Mouse (Mus musculus) frontal cortex, adult (tissue): Measurements from ENCODE around the gene Slc9b1.
A peak's percentile ranks its signal among the peaks of the same experiment; 100 is the strongest.

ENCODE experiments used
- ATAC-seq: cut with Nextera tagmentation; 2 replicates; pipeline ENCODE4 v1.9.2; 2017; ENCODE audit warnings: mild to moderate bottlenecking, moderate library complexity, mixed read lengths; ENCODE audit not compliant: low TSS enrichment

The Slc9b1 gene

DNA sequence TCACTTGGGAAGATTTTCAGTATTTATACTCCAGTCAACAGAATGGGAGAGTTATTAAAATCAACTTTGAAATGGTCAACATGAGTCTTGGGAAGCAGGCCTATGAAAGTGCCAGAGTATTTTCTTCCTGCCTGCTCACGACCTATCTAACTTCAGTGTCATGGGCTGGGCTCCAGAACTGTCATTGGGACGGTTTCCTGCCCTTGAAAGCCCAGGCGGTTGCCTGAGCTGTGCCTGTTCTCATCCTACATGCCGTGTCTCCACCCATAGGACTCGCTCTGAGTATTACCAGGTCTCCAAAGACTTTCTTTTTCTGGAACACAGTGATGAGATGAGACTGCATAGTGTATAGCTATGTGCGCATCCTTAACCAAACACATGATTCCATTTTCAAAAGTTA, 45.4 kb downstream of the Slc9b1 start:
- no peak for ATAC-seq

DNA sequence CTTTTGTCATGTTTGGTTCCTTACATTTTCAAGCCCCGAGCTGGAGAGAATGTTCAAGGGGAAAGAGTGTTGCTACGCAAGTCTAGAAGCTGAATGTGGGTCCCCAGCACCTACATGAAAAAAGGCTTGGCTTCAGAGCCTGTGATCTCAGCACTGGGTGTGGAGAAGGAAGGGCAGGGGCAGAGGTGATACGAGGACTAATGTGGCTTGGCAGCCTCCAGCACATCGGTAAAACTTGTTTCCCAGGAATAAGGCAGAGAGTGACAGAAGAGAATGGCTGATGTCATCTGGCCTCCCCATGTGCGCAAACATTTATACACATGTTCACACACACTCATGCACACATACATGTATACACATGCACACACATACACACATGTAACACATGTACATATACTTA, 47.3 kb downstream of the Slc9b1 start:
- no peak for ATAC-seq

DNA sequence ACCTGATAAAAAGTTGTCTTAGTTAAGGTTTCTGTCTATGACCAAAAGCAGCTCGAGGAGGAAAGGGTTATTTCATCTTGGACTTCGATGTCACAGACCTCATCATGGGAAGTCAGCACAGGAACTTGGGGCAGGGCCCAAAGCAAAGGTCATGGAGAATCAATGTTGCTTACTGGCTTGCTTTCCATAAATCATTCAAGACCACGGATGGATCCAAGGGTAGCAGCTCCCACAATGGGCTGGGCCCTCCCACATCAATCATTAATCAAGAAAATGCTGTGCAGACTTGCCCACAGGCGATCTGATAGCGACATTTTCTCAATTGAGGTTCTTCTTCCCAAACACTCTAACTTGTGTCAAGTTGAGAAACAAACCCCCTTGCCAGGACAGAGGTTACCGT, 48.3 kb downstream of the Slc9b1 start:
- ATAC-seq = no peak

DNA sequence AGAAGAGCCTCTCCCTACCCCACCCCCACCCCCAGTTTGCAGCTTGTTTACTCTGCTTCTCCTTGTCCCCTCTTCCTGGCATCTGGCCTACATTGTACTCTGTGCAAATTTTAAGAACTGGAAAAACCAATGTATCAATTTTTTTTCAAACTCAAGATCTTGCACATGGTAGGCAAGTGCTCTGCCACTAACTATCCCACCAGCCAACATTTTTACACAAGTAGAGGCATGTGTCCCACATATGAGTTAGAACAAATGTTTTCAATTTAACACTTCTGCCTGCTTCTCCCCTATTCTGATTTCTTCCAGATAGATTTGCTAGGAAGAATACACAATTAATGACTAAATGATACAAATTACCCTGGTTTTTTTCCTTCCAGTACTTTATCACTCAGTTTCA, 49.3 kb downstream of the Slc9b1 start:
- ATAC-seq = no peak

DNA sequence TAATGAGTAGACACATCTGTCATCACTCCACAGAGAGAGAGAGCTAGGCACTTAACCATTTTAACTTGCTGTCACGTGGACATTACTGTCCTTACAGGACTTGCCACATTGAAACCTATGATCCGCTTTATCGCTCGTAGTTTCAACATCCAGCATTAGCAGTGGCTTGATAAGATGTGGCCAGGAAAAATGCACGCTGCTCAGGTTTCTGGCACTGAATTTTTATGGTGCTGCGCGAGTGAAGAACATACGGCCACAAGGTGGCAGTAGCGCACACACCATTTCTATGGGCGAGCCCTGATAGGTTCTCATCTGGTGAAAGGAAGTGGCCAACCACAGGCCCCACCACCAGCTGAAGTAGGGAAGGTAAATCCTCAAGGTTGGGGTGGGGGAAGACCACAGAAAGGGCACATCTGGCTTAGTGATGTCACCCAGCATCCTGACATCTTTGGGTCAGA, 54.4 kb downstream of the Slc9b1 start:
- ATAC-seq = peak; percentile 91

DNA sequence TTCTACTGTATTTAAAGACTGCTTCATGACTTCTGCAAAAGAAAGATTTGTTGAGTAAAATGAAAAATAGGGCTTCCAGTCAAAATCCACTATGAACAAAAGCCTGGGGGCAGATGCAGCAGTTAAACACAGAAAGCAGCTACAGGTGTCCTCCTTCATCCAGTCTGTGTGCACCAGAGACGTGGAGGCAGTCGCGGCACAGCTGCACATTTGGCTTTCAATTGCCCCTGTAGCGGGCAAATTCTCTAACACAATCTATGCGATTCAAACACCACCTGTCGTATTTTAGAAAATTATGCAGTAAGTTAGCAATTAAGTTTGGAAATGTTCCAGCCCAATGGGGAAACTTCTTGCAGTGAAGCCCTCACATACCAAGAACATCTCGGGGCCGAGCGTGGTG, 55.4 kb downstream of the Slc9b1 start:
- ATAC-seq = peak; percentile 36; the same call in 1 of the 2 replicates

DNA sequence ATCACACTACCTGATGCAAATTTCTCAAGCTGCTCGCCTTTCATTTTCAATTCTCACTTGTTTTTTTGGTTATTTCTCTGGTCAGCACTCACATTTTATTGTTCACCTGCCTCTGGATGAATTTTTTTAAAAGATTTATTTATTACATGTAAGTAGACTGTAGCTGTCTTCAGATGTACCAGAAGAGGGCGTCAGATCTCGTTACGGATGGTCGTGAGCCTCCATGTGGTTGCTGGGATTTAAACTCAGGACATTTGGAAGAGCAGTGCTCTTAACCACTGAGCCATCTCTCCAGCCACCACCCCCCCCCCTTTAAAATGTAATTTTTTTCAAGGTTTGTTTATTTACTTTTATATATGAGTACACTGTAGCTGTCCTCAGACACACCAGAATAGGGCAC, 56.0 kb downstream of the Slc9b1 start:
- ATAC-seq = no peak

DNA sequence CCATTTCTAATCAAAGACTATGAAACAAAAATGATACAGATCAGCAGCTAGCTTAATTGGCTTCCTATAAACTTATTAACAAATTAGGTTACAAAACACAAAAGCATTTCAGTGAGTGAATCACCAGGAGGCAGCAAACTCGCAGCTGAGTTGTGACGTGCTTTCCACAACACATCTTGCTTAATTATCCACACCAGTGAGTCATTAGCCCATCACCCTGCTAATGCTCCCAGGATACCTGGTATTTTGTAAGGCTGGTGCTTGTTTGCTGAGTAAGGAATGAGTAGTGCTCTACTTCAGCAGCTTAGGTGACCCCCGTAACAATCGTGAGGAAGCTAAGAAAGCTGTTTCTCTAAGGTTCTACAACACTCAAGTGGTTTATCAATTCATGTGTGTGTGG, 56.8 kb downstream of the Slc9b1 start:
- ATAC-seq = no peak

DNA sequence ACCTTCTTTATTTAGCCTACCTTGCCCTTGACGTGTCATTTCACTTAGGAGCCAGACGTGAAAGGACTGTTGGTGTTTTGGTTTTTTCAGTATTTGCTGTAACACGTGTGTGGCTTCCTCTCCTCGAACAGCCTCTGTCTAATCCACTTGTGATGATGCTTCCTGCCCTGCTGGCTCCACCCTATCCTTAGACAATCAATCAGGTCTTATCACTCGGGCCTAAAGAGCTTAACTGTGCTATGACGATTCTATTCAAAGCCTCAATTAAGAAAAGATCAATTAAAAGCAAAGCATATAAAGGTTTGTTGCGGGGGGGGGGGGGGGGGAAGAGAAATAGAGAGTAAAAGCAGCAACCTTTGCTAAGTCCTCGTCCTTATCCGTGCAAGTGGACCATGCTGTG, 59.5 kb downstream of the Slc9b1 start:
- no peak for ATAC-seq

DNA sequence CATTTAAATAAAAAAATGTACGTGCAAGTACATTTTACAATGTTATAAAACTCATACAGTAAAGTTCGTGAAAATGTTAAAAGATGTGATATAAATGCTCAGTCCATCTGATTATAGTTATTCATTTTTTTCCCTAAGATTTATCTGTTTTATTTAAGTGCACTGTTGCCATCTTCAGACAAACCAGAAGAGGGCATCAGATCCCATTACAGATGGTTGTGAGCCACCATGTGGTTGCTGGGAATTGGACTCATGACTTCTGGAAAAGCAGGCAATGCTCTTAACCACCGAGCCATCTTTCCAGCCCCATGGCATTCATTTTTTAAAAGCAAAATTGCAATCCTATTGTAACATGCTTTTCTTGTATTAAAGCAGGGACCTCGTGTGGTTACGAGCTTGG, 61.4 kb downstream of the Slc9b1 start:
- no peak for ATAC-seq

DNA sequence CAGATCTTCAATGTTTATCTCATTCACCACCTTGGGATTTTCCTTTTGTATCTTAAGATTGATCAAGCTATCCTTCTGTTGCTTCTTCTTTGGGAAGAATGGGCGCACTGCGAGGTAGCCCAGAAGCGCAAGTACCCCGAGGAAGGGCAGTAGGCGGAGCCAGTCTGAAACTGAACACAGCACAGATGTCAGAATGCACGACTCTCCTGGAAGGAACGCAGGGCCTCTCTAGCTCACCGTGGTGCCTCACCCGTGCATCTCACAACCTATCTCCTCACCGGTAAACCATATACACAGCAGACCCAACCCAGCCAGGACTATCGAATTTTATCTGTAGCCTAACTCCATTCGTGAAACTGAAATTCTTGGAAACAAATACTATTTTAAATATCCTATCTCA, 63.2 kb downstream of the Slc9b1 start:
- no peak for ATAC-seq

DNA sequence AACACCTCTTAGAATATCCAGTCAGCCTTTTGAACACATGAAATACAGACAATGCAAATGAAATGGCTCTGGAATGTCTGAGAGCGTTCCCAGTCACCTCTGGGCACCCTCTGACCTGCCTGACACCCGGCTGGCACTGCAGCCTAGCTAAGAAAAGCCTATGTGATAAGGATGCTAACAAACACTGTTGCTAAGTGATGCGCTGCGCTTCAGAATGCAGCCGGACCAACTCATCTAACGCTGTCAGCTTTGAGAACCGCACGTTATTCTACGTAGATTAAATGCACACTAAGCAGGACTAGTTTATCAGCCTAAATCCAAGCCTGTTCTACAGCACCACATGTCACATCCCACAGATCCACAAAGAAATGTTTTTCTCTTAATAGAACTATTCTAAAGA, 64.0 kb downstream of the Slc9b1 start:
- no peak for ATAC-seq

DNA sequence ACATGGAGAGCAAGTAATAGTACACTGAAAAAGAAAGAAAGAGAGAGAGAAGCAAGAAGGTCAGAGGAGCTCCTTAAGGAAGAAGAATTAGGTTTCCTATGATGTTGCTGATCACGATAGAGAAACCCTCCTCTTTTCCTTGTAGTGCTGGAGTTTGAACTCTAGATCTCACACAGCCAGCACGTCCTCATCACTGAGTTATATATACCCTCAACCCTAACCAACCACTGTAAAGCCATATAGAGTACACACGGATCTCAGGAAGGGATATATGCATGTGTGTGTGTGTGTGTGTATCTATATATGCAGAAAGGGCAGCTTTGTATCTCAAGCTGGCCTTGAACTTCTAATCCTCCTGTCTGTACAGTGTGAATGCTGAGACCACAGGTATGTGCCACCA, 69.4 kb downstream of the Slc9b1 start:
- ATAC-seq = no peak

DNA sequence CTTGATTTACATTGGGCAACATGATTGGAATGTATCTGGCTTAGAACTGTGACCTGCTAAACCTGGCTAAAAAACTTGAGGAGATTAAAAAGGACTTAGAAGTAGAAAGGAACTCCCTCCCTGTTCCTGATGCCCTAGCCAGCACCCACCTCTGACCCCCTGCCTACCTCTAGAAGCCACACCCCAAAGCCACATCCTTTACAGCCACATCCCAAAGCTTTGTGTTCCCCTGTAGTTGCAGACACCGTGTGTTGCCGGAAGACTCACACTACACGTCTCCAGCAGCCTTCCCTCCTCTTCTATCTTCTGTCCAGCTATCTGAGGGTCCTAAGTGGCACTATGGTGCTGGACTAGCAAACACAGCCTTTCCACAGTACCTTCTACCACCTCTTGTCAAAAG, 70.0 kb downstream of the Slc9b1 start:
- ATAC-seq = no peak

DNA sequence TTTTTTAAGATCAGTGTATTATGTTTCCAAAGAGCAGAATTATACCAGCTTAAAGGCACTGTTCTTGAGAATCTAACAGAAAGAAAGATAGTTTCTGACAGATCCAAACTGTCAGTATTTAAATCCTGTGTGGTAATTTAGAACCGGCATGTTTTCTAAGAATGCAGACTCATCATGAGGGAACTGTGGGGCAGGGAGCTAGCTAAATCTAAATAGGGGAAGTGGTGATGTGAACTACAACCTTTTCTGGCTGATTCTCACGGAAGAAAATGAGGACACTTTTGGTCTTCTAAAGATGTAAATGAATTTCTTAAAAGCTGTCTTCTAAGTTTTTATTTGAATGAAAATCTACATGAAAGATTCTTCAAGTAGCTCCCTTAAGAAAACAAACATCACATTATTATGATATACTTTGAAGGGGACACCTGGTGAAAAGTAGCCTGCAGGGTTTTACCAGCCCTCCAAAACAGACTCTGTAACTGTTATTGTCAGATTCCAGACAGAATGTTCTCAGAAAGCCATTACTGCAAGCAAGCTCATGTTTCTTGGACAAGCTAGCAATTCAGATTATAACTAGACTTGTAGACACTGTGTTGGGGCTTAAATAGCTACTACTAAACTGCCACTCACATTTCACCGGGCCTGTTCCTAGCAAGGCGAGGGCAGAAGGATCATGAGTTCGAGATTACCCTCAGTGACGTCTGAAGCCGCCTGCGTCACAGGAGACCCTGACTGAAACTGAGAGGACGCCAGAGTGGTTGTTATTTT, 72.9 kb downstream of the Slc9b1 start:
- no peak for ATAC-seq

DNA sequence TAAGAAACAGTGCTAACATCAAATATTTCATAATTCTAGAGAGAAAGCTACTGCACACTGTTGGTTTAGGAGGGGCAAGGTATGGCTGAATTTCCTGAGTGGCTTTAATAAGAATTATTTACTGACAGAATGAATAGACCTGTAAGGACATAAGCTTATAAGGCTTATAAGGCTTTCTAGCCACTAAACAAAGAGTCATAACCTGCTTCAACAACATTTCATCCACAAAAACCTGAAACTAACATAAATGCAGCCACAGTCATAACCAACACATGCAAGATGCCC, 73.4 kb downstream of the Slc9b1 start:
- ATAC-seq = no peak

DNA sequence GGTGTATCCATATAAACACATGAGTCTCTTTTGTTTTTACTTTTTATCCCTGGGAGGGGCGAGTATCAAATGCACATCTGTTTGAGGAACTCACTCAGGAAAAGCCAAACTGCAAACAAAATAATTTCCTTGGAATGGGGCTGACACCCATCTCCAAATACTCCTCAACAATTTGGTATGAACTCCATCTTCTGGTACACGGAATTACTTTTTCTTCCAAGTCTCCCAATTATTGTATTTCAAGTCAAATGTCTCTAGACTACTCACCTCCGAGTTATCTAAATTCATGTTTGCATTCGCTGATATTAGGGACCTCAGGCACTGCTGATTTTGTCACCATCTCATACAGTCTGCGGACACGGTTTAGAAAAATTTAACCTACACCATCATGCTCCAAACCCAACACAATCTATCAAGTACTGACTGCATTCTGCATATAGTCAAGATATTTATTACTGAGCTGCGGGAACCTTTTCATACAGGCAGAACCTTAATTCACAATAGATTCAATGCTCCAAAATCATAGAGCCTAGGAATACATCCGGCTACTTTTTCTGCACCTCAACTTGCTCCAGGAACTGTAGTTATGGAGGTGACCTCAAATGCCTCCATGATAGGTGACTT, 74.5 kb downstream of the Slc9b1 start:
- 0 out of 2 replicates have a peak, but pooled peaks have one; percentile 0 for ATAC-seq

DNA sequence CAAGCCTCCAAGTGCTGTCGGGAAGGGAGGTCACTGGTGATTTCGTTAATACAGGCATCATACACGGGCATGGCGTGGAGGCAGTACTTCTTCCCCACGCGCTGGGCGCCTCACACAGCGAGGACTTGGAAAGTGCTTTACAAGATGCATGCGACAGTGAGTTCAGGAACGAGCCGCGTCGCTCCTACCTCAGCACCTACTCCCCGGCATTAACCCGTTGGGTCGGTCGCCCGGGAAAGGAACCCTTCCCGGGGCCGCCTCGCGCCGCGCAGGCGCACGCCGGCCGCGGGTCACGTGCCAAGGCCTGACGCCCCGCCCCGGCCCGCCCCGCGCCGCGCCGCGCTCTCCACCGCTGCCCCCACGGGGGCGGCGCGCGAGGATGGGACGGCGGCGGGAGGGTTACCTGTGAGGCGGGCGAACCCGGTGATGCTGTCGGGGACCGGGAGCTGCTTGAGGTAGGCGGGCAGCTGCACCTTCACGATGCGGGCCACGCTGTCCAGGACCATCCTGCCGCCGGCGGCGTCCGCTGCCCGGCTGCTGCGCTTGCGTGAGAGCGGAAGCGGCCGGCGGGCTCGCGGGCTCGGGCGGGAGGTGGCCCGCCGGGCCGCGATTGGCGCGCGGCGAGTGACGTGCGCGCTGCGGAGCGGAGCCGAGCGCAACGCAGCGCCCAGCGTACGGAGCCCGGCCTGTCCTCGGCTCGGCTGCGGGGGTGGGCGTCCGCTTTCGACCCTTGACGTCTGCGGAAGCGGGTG, 75.2 kb downstream of the Slc9b1 start:
- ATAC-seq = peak; percentile 94

DNA sequence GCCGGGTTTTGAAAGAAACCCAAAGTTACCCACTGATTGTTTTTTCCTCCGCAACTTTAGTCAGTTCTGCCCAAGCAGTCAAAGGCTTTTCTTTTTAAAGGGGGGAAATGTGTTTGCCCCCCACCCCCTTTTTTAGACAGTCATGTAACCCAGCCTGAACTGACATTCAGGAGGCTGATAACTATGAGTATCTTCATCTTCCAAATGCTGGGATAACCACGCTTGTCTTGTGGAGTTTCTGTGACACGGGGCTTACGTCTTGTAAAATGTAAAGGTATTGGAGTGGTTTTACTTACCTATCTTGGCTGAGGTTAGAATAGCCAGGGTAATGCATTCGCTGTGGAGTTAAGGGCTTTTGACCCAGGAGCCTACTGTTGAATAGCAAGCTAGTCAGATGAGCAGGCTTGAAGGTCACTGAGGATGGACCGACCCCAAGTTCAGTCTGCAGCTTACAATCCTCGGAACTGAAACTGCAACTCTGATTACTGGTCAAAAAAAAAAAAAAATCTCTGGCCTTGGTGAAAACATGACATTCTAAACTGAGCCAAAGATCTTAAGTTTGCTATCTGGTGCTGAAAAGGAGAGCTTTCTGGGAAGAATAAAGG, 75.9 kb downstream of the Slc9b1 start, which contains the start of gene Cisd2:
Gene Cisd2, minus strand, starts transcription at position 318 of the 605 bp plus-strand sequence.
- peak; percentile 29 for ATAC-seq

DNA sequence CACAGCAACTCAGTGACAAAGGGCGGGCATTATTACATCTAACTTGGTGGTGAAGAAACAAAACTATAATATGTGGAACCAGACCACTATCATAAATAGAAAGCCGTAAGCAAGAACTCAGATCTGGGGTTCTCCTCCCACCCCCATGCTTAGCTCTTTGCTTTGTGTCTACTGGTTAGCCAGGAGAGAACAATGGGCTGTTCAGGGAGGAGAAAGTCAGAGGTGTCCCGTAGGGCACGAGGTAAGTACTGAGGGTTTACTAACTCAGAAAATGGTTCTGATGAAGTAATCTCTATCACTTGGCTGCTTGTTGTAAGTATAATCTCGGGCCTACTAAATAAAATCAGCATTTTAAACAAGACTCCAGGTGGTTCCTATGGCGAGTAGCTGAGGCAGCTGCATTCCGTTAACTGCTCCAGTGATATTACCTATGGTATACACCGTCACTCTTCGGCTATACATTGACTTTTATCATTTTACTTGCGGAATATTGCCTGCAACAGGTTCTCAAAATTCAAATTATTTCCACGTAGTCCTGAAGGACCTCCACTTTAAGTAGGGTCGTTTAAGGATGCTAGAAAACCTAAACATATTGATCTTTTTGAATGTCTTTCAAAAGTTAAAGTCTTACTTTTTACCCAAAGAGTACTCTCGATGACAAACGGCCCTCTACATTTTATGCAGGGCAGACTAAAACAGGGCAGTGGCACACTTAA, 89.2 kb downstream of the Slc9b1 start:
- no peak for ATAC-seq

DNA sequence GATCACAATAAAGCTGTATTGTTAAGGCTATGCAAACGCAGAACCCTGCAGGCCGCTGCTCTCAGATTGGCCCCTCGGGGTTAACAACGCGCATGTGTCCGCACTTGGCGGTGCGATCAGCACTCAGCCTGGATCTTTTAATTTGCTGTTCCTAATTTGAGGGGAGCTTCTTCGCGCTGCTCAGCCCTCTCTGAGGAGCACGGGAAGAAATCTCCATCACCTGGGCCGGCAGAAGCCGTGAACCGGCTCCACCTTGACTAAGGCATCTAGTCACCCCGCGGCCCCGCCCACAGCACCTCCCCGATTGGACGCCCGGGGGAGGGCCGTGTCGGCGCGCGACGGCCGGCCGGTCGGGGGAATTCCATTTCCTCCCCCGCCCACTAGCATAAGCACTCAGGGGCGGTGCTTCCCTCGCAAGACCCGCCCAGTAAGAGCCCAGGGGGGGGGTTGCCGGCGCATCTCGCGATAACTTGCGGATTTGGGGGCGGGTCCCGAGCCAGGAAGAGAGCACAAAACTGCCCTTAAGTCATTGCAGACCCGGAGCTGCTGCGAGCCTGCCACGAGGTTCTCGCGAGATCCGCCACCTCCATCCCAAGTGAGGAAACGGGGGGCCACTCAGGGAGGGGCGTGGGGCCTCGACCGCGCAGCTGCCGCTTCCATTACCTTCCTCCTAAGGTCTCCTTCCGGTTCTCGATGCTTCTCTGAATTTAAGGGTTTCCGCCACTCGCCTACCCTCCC, 90.1 kb downstream of the Slc9b1 start, which contains the start of gene Ube2d3:
Gene Ube2d3, plus strand, starts transcription at position 392 of the 738 bp plus-strand sequence.
- ATAC-seq = peak; percentile 86
